Mouse (Mus musculus): ENCODE data around the gene Tbx6. TPM values are rescaled to one million over a fixed set of nuclear protein-coding genes. Genes with fewer than 3 reads are reported as not detected.

The Tbx6 gene
- total RNA-seq, 2 experiments from 2014 or later: 0.54 to 0.68 TPM

GRCm38 (mm10) chr7:126789141-126789540, 7.9 kb downstream of the Tbx6 start:
- DNase-seq (ENCODE audit: low spot score in 2 of 2): no peak
- intact Hi-C loops (cut with DNase I): no loop called here

GRCm38 (mm10) chr7:126791851-126792720, 10.8 kb downstream of the Tbx6 start, which contains the start of gene Ppp4c:
Gene Ppp4c, minus strand, starts transcription at chr7:126792496.
- DNase-seq (ENCODE audit: low spot score in 2 of 2): peak; percentile 95
- intact Hi-C loops (cut with DNase I): loop anchor here (1.0 kb wide), 1 partner anchor 12 kb away; no protein-coding TSS in a partner anchor

GRCm38 (mm10) chr7:126792721-126793443, 11.6 kb downstream of the Tbx6 start:
- intact Hi-C loops (cut with DNase I): loop anchor here (1.0 kb wide), 1 partner anchor 13 kb away; no protein-coding TSS in a partner anchor

GRCm38 (mm10) chr7:126793456-126794270, 12.4 kb downstream of the Tbx6 start:
- intact Hi-C loops (cut with DNase I): no loop called here
- DNase-seq (ENCODE audit: low spot score in 2 of 2): no peak

More at GRCm38 (mm10) chr7:126792721-126793443, 11.6 kb downstream of the Tbx6 start:
- DNase-seq (ENCODE audit: low spot score in 2 of 2): no peak

GRCm38 (mm10) chr7:126794271-126794605, 13.0 kb downstream of the Tbx6 start:
- intact Hi-C loops (cut with DNase I): no loop called here
- no peak for DNase-seq (ENCODE audit: low spot score in 2 of 2)

- no peak for DNase-seq (ENCODE audit: low spot score in 2 of 2)
- intact Hi-C loops (cut with DNase I): loop anchor here (5.0 kb wide), 1 partner anchor 93 kb away; no protein-coding TSS in a partner anchor
Measured at GRCm38 (mm10) chr7:126795387-126796317, 14.4 kb downstream of the Tbx6 start.

GRCm38 (mm10) chr7:126796350-126796932, 15.2 kb downstream of the Tbx6 start:
- intact Hi-C loops (cut with DNase I): loop anchor here (5.0 kb wide), 1 partner anchor 94 kb away; no protein-coding TSS in a partner anchor
- DNase-seq (ENCODE audit: low spot score in 2 of 2): peak; percentile 50 to 56

- peak in 1 of 2 experiments; percentile 43 for DNase-seq (ENCODE audit: low spot score in 2 of 2)
- intact Hi-C loops (cut with DNase I): loop anchor here (2.0 to 5.0 kb wide), 2 partner anchors 35 to 95 kb away; no protein-coding TSS in a partner anchor
Measured at GRCm38 (mm10) chr7:126797411-126798126, 16.3 kb downstream of the Tbx6 start, which contains the start of gene Fam57b. Gene Fam57b, plus strand, starts transcription at chr7:126797668.

GRCm38 (mm10) chr7:126798127-126799049, 17.1 kb downstream of the Tbx6 start:
- DNase-seq (ENCODE audit: low spot score in 2 of 2): no peak

GRCm38 (mm10) chr7:126799050-126799467, 17.8 kb downstream of the Tbx6 start:
- intact Hi-C loops (cut with DNase I): loop anchor here (2.0 to 5.0 kb wide), 2 partner anchors 36 to 97 kb away; no protein-coding TSS in a partner anchor
- DNase-seq (ENCODE audit: low spot score in 2 of 2): peak; percentile 98

More at GRCm38 (mm10) chr7:126798127-126799049, 17.1 kb downstream of the Tbx6 start:
- intact Hi-C loops (cut with DNase I): loop anchor here (2.0 to 5.0 kb wide), 2 partner anchors 36 to 96 kb away; no protein-coding TSS in a partner anchor

- intact Hi-C loops (cut with DNase I): loop anchor here (2.0 to 5.0 kb wide), 2 partner anchors 37 to 97 kb away; no protein-coding TSS in a partner anchor
- no peak for DNase-seq (ENCODE audit: low spot score in 2 of 2)
Measured at GRCm38 (mm10) chr7:126799468-126800268, 18.4 kb downstream of the Tbx6 start.

GRCm38 (mm10) chr7:126800269-126801056, 19.2 kb downstream of the Tbx6 start:
- intact Hi-C loops (cut with DNase I): no loop called here
- DNase-seq (ENCODE audit: low spot score in 2 of 2): peak; percentile 40 to 48

- DNase-seq (ENCODE audit: low spot score in 2 of 2): no peak
- intact Hi-C loops (cut with DNase I): no loop called here
Measured at GRCm38 (mm10) chr7:126801057-126801422, 19.8 kb downstream of the Tbx6 start.

GRCm38 (mm10) chr7:126802134-126802889, 21.0 kb downstream of the Tbx6 start:
- no peak for DNase-seq (ENCODE audit: low spot score in 2 of 2)
- intact Hi-C loops (cut with DNase I): no loop called here
